In genomic region chr19:57403700-57404501, GRCm38 (mm10) we compare ENCODE assay signal across 8 mouse cellular contexts. TPM values are rescaled to one million over a fixed set of nuclear protein-coding genes. Genes with fewer than 3 reads are reported as not detected.
DNase-seq lines count a peak whose midpoint lies in the region; ATAC-seq lines count a peak whose summit lies in the region.

No protein-coding gene starts in this region.

- peak; percentile 43 for ATAC-seq in hindbrain, embryonic 12.5 days (ENCODE audit: low FRiP score)

- H3K36me3 ChIP-seq in hindbrain, embryonic 12.5 days = no peaks in the 10 kb centered on the region

- DNase-seq in MEL-GATA-1-ER (ENCODE audit: extremely low read depth, low read depth) = peak; percentile 62
- peak; percentile 66 for DNase-seq in cerebellum, adult 8-10 months
- peak; percentile 77 for DNase-seq in forelimb bud, embryonic 11.5 days (ENCODE audit: low read depth, low spot score)
- peak; percentile 79 to 83 for DNase-seq in layer of hippocampus, postnatal 10 days (ENCODE audit: low spot score in 2 of 2)
- DNase-seq in lung, postnatal 10 days = peak; percentile 93
- DNase-seq in ovary, postnatal 36 days (ENCODE audit: low spot score) = peak; percentile 82
- peak; percentile 81 for DNase-seq in thymus, postnatal 14 days

- H3K4me3 ChIP-seq in hindbrain, embryonic 12.5 days = no peak overlapping the region

- peaks cover 6% of the 10 kb centered on the region; the same call in 1 of the 2 replicates for H3K4me1 ChIP-seq in hindbrain, embryonic 12.5 days

- no peaks in the 10 kb centered on the region for H3K27me3 ChIP-seq in hindbrain, embryonic 12.5 days

- no peak overlapping the region for H3K27ac ChIP-seq in hindbrain, embryonic 12.5 days

- H3K4me2 ChIP-seq in hindbrain, embryonic 12.5 days (replicated peaks) = peak overlapping the region; percentile 38

- no peaks in the 10 kb centered on the region for H3K9me3 ChIP-seq in hindbrain, embryonic 12.5 days (replicated peaks)

- H3K9ac ChIP-seq in hindbrain, embryonic 12.5 days = no peak overlapping the region

- WGBS in hindbrain, embryonic 12.5 days = 14% methylated on average over 24 of the region's 24 CpGs

RNA-seq across cellular contexts. Expression of gene Fam160b1, which starts 43.4 kb away (rescaled TPM):
- polyA plus RNA-seq in hindbrain, embryonic 12.5 days (2016; fragmentation: Nextera tagmentation; extraction: Ambion mirVana) = 19.6 TPM in 2 replicates
- total RNA-seq in layer of hippocampus, postnatal 10 days (2021) = 10 to 100 TPM; 21.5 to 23.1 TPM

RNA-seq across cellular contexts. Expression of gene Trub1, which starts 48.8 kb away (rescaled TPM):
- 15.9 and 18.9 TPM in 2 replicates for polyA plus RNA-seq in hindbrain, embryonic 12.5 days (2016; fragmentation: Nextera tagmentation; extraction: Ambion mirVana)
- total RNA-seq in layer of hippocampus, postnatal 10 days (2021) = 10 to 100 TPM; 17.3 to 19.7 TPM
